Mouse (Mus musculus) limb, embryonic 14.5 days (tissue): ENCODE data around the gene Rad9a. TPM values are rescaled to one million over a fixed set of nuclear protein-coding genes. Genes with fewer than 3 reads are reported as not detected.

ENCODE experiments used
- ATAC-seq: fragments of 200-750 bp; cut with Nextera tagmentation; 2 replicates; pipeline ENCODE4 v1.8.0; 2017; ENCODE audit warnings: low read depth, moderate number of reproducible peaks, moderate TSS enrichment; ENCODE audit not compliant: low FRiP score
- DNase-seq: peaks from one replicate; pipeline ENCODE4 v3.0.0-alpha.2; 2015; ENCODE audit warnings: low spot score
- H3K27ac ChIP-seq: fragments of 300-500 bp; sonication (generic); replicated peaks from 2 replicates; pipeline ENCODE4 v1.5.1; 2014; ENCODE audit warnings: low read depth, mild to moderate bottlenecking, low read length, moderate library complexity, mixed read lengths
- H3K27me3 ChIP-seq: fragments of 300-500 bp; sonication (generic); 2 replicates; pipeline ENCODE4 v1.6.1; 2014; ENCODE audit warnings: low read length, mixed read lengths; ENCODE audit not compliant: control insufficient read depth, insufficient read depth
- H3K36me3 ChIP-seq: fragments of 300-500 bp; sonication (generic); 2 replicates; pipeline ENCODE4 v1.6.1; 2014; ENCODE audit warnings: mild to moderate bottlenecking, low read length, moderate library complexity, mixed read lengths; ENCODE audit not compliant: control insufficient read depth, insufficient read depth
- H3K4me1 ChIP-seq: fragments of 300-500 bp; sonication (generic); 2 replicates; pipeline ENCODE4 v1.6.1; 2014; ENCODE audit warnings: antibody characterized with exemption, low read length, mixed read lengths; ENCODE audit not compliant: control insufficient read depth, insufficient read depth
- H3K4me2 ChIP-seq: fragments of 300-500 bp; sonication (generic); replicated peaks from 2 replicates; pipeline ENCODE4 v1.6.1; 2014; ENCODE audit warnings: low read depth, mild to moderate bottlenecking, low read length, moderate library complexity; ENCODE audit not compliant: severe bottlenecking
- H3K4me3 ChIP-seq: fragments of 300-500 bp; sonication (generic); replicated peaks from 2 replicates; pipeline ENCODE4 v1.5.1; 2014; ENCODE audit warnings: low read length
- H3K9ac ChIP-seq: fragments of 300-500 bp; sonication (generic); 2 replicates; pipeline ENCODE4 v1.6.1; 2014; ENCODE audit warnings: mild to moderate bottlenecking, low read depth, low read length, moderate library complexity; ENCODE audit not compliant: severe bottlenecking
- H3K9me3 ChIP-seq: fragments of 300-500 bp; sonication (generic); 2 replicates; pipeline ENCODE4 v1.6.1; 2016; ENCODE audit warnings: low read length; ENCODE audit not compliant: control insufficient read depth
- POLR2A ChIP-seq: fragments of 200-500 bp; IDR thresholded peaks from 2 replicates; pipeline ENCODE4 v1.8.0; 2012; ENCODE audit warnings: inconsistent platforms, mild to moderate bottlenecking, moderate library complexity, borderline replicate concordance; ENCODE audit not compliant: insufficient read depth, insufficient read length; ENCODE audit errors: extremely low read depth
- WGBS: fragments of 180-500 bp; shearing (Covaris S2); extraction: QIAGEN DNeasy Blood & Tissue Kit; methylation state at CpG from one replicate; pipeline ENCODE4 v1.1.7; 2014; 5-methylcytosine and 5-hydroxymethylcytosine counted together
- polyA plus RNA-seq, 2 experiments: library from polyadenylated mRNA; depleted of rRNA in 1 of 2; stranded (reverse) in 1 of 2; unstranded in 1 of 2; fragments of >200 nt; fragmentation: Nextera tagmentation in 1 of 2; extraction: Ambion mirVana in 1 of 2; gene quantifications; 2 replicates each; pipeline versions ENCODE4 v1.2.1 to v1.2.3; 2012 to 2014

The Rad9a gene
- polyA plus RNA-seq, 2 experiments = 33.3 to 57.5 TPM

DNA sequence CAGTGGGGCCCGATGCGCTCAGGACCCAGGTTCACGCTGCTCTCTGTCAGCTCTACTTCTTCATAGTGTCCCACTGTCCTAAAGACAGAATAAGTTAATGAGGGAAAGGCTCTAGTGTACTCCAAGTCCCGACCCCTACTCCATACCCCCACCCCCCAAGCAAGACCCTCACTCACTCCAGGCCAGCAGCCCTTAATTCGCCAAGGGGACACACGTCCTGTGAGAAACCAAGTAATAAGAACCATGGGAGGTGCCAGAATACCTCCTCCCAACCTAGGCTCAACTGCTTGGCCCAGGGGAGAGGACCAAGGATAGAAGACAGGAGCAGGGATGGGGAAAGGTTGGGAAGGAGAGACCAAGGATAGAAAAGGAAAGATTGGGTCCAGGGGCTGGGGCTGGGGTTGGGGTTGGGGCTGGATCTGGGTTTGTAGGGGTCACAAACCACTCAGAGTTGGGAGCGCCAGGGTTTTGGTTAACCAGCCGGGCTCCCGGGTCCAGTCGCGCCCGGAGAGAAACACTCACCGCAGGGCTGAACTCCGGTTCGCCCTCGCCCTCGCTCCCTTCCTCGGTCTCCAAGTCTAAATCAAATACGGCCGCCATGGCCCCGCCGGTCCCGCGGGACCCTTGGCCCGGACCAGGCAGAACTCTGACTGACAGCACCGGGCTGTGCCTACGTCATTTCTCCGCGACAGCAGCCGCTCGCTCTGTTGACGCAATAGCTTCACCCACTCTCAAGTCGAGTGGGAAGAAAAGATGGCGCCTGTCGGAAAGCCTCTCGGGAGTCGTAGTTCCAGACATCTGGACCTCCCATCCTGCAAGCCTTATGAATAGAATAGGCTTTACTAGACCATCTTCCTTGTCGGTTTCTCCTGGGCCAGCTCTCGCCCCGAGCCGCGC lies 38.6 kb downstream of the Rad9a start, which contains the start of gene Rps6kb2:
TSS of gene Rps6kb2 (minus strand) at position 709 of the 897 bp plus-strand sequence.
- peak within 1 kb of the TSS; percentile 70 for H3K4me3 ChIP-seq
- peaks cover 33% of the 10 kb centered on the region for H3K36me3 ChIP-seq
- ATAC-seq = peak; percentile 91
- whole genome bisulfite sequencing = 8% methylated on average over 42 of the region's 42 CpGs
- peak; percentile 39; the same call in 1 of the 2 replicates for TF ChIP-seq POLR2A
- H3K9ac ChIP-seq = peak within 1 kb of the TSS; percentile 77
- H3K27me3 ChIP-seq = no peaks in the 10 kb centered on the region
- peaks cover 12% of the 10 kb centered on the region for H3K4me1 ChIP-seq
- DNase-seq = peak; percentile 99
- H3K9me3 ChIP-seq = no peaks in the 10 kb centered on the region
- peak within 1 kb of the TSS; percentile 89 for H3K4me2 ChIP-seq
- H3K27ac ChIP-seq = peak within 1 kb of the TSS; percentile 70

DNA sequence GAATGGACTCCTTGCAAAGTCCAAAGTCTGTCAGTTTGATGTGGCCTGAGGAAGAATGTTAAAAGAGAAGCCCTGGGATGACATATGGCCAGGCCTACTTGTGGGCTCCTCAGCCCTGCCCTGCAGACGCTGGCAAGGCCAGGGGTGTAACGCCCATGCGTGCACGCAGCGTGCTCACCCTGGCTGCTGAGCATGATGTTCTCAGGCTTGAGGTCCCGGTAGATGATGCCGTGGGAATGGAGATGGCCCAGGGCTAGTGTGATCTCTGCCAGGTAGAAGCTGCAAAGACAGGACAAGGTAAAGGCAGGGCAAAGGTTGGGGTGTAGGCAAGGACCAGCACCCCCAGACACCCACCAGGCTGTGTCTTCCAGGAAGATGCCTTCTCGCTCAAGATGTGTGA lies 42.4 kb downstream of the Rad9a start:
- H3K9me3 ChIP-seq = no peaks in the 10 kb centered on the region
- 91% methylated on average over 8 of the region's 8 CpGs for WGBS
- no peak for DNase-seq
- H3K9ac ChIP-seq = no peak overlapping the region
- TF ChIP-seq POLR2A = no peak
- peaks cover 58% of the 10 kb centered on the region for H3K36me3 ChIP-seq
- no peak overlapping the region for H3K4me2 ChIP-seq
- no peaks in the 10 kb centered on the region for H3K27me3 ChIP-seq
- no peak overlapping the region for H3K4me3 ChIP-seq
- no peak overlapping the region for H3K27ac ChIP-seq
- H3K4me1 ChIP-seq = peaks cover 12% of the 10 kb centered on the region
- no peak for ATAC-seq

DNA sequence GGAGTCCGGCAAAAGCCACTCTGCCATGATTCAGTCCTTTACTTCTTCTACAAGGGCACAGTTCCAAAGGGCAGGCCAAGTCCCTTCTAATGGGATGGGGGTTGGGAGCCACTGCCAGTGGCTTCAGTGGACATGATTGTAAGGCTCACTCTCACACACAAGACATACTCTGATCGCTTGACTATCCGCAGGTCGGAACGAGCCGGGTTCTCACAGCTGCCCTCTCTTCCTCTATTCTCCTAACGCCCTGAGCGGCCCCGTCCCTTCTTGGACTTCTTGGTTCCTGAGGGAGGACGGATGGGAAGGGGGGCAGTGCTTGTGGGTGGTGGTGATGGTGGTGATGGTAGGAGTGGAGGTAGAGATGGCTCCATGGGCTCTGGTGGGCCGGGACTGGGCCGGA lies 44.7 kb downstream of the Rad9a start:
- DNase-seq = no peak
- TF ChIP-seq POLR2A = no peak
- Histone ChIP-seq H3K9ac (no peak overlapping the region), H3K27ac (no peak overlapping the region), H3K4me3 (no peak overlapping the region), H3K36me3 (peaks cover 69% of the 10 kb centered on the region), H3K4me1 (no peaks in the 10 kb centered on the region), H3K9me3 (no peaks in the 10 kb centered on the region), H3K27me3 (no peaks in the 10 kb centered on the region), H3K4me2 (no peak overlapping the region)
- WGBS = 92% methylated on average over 12 of the region's 12 CpGs
- ATAC-seq = no peak

DNA sequence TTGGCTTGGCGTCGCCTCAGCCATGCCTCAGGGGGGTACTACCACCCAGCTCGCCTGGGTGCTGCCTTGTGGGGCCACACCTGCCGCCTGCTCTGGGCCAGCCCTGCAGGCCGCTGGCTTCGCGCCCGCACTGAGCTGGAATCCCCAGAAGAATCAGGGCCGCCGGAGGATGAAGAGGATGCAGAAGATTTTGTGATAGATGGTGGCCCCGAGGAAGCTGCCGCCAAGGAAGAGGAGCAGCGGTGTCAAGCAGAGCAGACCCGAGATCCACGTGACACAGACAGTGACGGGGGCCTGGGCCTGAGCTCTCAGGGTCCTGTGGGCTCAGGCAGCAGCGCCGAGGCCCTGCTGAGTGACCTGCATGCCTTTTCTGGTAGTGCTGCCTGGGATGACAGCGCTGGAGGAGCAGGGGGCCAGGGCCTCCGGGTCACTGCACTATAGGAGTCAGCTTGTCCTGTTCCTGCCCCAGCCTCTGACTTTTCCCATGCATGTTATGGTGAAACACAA lies 45.3 kb downstream of the Rad9a start:
- TF ChIP-seq POLR2A = no peak
- no peak for ATAC-seq
- peaks cover 67% of the 10 kb centered on the region for H3K36me3 ChIP-seq
- no peak overlapping the region for H3K9ac ChIP-seq
- no peak overlapping the region for H3K4me2 ChIP-seq
- H3K27me3 ChIP-seq = no peaks in the 10 kb centered on the region
- H3K4me1 ChIP-seq = no peaks in the 10 kb centered on the region
- no peak for DNase-seq
- no peak overlapping the region for H3K4me3 ChIP-seq
- WGBS = 80% methylated on average over 20 of the region's 20 CpGs
- H3K27ac ChIP-seq = no peak overlapping the region
- no peaks in the 10 kb centered on the region for H3K9me3 ChIP-seq

DNA sequence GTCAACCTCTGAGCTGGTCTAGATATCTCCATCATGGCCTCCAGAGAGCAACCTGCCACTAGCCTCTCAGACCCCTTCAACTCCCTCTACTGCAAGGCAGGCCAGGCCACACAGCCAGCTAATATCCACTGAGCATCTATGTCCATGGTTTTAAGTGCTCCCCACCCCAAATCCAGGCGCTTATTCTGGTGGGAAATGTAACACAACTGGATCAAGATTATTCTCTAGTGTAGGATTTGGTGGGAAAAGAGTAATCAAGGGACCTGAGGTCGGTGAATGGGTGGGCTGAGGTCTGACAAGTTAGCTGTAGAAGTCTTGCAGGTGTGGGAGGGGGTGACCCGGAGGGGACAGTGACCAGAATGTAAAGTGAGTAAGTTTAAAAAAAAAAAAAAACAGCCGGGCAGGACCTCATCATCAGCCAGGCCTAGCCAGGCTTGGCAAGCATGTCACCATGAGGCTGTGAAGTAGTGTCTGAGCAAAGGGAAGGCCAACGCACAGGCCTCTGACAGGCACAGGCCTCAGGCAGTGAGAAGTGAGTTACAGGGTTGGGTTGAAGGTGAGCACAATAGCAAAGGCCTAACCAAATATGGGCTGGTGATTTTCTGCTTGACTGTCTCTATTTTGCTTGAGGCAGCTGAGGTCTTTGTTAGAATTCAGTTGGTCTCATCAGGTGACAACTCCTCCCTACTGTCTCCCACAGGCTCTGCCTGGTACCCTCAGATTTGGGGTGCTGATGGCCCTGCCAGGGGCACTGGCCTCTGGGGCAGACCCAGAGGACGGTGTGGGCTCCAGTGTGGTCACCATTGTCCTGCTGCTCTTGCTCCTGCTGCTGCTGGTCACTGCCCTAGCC lies 46.0 kb downstream of the Rad9a start:
- no peak for TF ChIP-seq POLR2A
- H3K9me3 ChIP-seq = no peaks in the 10 kb centered on the region
- WGBS = 77% methylated on average over 6 of the region's 6 CpGs
- no peak overlapping the region for H3K4me2 ChIP-seq
- H3K4me1 ChIP-seq = no peaks in the 10 kb centered on the region
- H3K36me3 ChIP-seq = peaks cover 68% of the 10 kb centered on the region
- no peak overlapping the region for H3K9ac ChIP-seq
- ATAC-seq (no peak), DNase-seq (no peak)
- no peak overlapping the region for H3K4me3 ChIP-seq
- no peak overlapping the region for H3K27ac ChIP-seq
- H3K27me3 ChIP-seq = no peaks in the 10 kb centered on the region
